Mouse (Mus musculus): ENCODE data around the gene Vnn1. TPM values are rescaled to one million over a fixed set of nuclear protein-coding genes. Genes with fewer than 3 reads are reported as not detected.

Gene Vnn1
- polyA plus RNA-seq (2012; rRNA removed), result 1.00 and 1.1 TPM in 2 replicates

DNA sequence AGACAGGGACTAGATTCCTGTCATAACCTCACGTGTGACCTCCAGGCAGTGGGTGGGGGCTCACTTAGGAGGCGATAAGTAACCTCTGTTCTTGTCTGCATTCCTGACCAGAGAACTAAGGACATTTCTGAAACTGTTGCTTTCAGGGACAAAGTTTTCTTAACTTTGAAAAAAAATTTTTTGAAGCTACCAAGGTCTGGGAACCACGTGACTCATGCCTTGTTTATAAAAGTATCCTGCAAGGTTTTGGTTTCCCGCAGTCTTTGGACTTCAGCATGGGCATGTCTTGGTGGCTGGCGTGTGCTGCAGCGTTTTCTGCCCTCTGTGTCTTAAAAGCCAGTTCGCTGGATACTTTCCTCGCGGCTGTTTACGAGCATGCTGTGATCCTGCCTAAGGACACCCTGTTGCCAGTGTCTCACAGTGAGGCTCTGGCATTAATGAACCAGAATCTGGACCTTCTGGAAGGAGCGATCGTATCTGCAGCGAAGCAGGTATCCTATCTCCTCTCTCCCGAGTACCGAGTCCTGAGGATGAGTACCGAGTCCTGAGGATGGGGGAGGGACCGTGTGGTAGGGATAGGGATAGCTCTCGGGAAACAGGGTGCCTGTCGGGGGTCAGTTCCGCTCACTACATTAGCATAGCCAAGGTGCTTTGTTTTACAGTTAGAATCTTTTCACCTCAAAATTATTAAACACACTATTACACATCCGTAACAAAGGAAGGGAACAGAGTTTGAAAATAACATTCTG, at the start of gene Vnn1:
TSS of gene Vnn1 (plus strand) at position 88 of the 749 bp plus-strand sequence.
- TF ChIP-seq CTCF (IDR thresholded peaks at IDR 0.05; ENCODE audit: borderline replicate concordance, control insufficient read depth, extremely low read depth, insufficient read depth, low read length, poor library complexity) (no peak), POLR2A (IDR thresholded peaks at IDR 0.05; ENCODE audit: control insufficient read depth, extremely low read depth, insufficient read depth, low read length, poor library complexity) (no peak)
- Histone ChIP-seq H3K27ac (ENCODE audit: control insufficient read depth, insufficient read depth, low read length) (no peak within 1 kb of the TSS), H3K4me1 (replicated peaks; ENCODE audit: control insufficient read depth, insufficient read depth, low read length) (no peaks in the 10 kb centered on the region), H3K4me3 (ENCODE audit: control insufficient read depth, insufficient read depth, low read length) (no peak within 1 kb of the TSS), H3K36me3 (ENCODE audit: control insufficient read depth, insufficient read depth, low read length) (no peaks in the 10 kb centered on the region), H3K27me3 (ENCODE audit: control insufficient read depth, insufficient read depth, low read length) (no peaks in the 10 kb centered on the region)
- no peak for DNase-seq
- 56% methylated on average over 21 of the region's 21 CpGs for WGBS

- DNase-seq, result no peak
- H3K27ac ChIP-seq (ENCODE audit: control insufficient read depth, insufficient read depth, low read length), result no peak within 1 kb of the TSS
- H3K27me3 ChIP-seq (ENCODE audit: control insufficient read depth, insufficient read depth, low read length), result no peaks in the 10 kb centered on the region
- WGBS, result 85% methylated on average over 4 of the region's 4 CpGs
- no peak for TF ChIP-seq CTCF (IDR thresholded peaks at IDR 0.05; ENCODE audit: borderline replicate concordance, control insufficient read depth, extremely low read depth, insufficient read depth, low read length, poor library complexity)
- TF ChIP-seq POLR2A (IDR thresholded peaks at IDR 0.05; ENCODE audit: control insufficient read depth, extremely low read depth, insufficient read depth, low read length, poor library complexity), result no peak
- no peaks in the 10 kb centered on the region for H3K4me1 ChIP-seq (replicated peaks; ENCODE audit: control insufficient read depth, insufficient read depth, low read length)
- no peaks in the 10 kb centered on the region for H3K36me3 ChIP-seq (ENCODE audit: control insufficient read depth, insufficient read depth, low read length)
- no peak within 1 kb of the TSS for H3K4me3 ChIP-seq (ENCODE audit: control insufficient read depth, insufficient read depth, low read length)
Observed at GRCm38 (mm10) chr10:23851228-23851912, 43.1 kb upstream of the Vnn1 start, which contains the start of gene Vnn3. Vnn3 (plus strand) TSS chr10:23851462.

GRCm38 (mm10) chr10:23852096-23852495, 42.4 kb upstream of the Vnn1 start:
- Histone ChIP-seq H3K4me1 (replicated peaks; ENCODE audit: control insufficient read depth, insufficient read depth, low read length) (no peaks in the 10 kb centered on the region), H3K27me3 (ENCODE audit: control insufficient read depth, insufficient read depth, low read length) (no peaks in the 10 kb centered on the region), H3K27ac (ENCODE audit: control insufficient read depth, insufficient read depth, low read length) (no peak overlapping the region), H3K4me3 (ENCODE audit: control insufficient read depth, insufficient read depth, low read length) (no peak overlapping the region), H3K36me3 (ENCODE audit: control insufficient read depth, insufficient read depth, low read length) (no peaks in the 10 kb centered on the region)
- DNase-seq, result no peak
- WGBS, result 93% methylated on average over 2 of the region's 2 CpGs
- TF ChIP-seq POLR2A (IDR thresholded peaks at IDR 0.05; ENCODE audit: control insufficient read depth, extremely low read depth, insufficient read depth, low read length, poor library complexity), result no peak
- no peak for TF ChIP-seq CTCF (IDR thresholded peaks at IDR 0.05; ENCODE audit: borderline replicate concordance, control insufficient read depth, extremely low read depth, insufficient read depth, low read length, poor library complexity)

GRCm38 (mm10) chr10:23864362-23865312, 29.9 kb upstream of the Vnn1 start:
- 66% methylated on average over 9 of the region's 9 CpGs for WGBS
- TF ChIP-seq CTCF (IDR thresholded peaks at IDR 0.05; ENCODE audit: borderline replicate concordance, control insufficient read depth, extremely low read depth, insufficient read depth, low read length, poor library complexity) (no peak), POLR2A (IDR thresholded peaks at IDR 0.05; ENCODE audit: control insufficient read depth, extremely low read depth, insufficient read depth, low read length, poor library complexity) (no peak)
- H3K4me3 ChIP-seq (ENCODE audit: control insufficient read depth, insufficient read depth, low read length), result no peak overlapping the region
- no peak overlapping the region for H3K27ac ChIP-seq (ENCODE audit: control insufficient read depth, insufficient read depth, low read length)
- no peaks in the 10 kb centered on the region for H3K36me3 ChIP-seq (ENCODE audit: control insufficient read depth, insufficient read depth, low read length)
- no peaks in the 10 kb centered on the region for H3K27me3 ChIP-seq (ENCODE audit: control insufficient read depth, insufficient read depth, low read length)
- H3K4me1 ChIP-seq (replicated peaks; ENCODE audit: control insufficient read depth, insufficient read depth, low read length), result no peaks in the 10 kb centered on the region
- no peak for DNase-seq

GRCm38 (mm10) chr10:23880695-23881094, 13.8 kb upstream of the Vnn1 start:
- no peak for TF ChIP-seq POLR2A (IDR thresholded peaks at IDR 0.05; ENCODE audit: control insufficient read depth, extremely low read depth, insufficient read depth, low read length, poor library complexity)
- TF ChIP-seq CTCF (IDR thresholded peaks at IDR 0.05; ENCODE audit: borderline replicate concordance, control insufficient read depth, extremely low read depth, insufficient read depth, low read length, poor library complexity), result no peak
- 77% methylated on average over 6 of the region's 6 CpGs for WGBS
- Histone ChIP-seq H3K36me3 (ENCODE audit: control insufficient read depth, insufficient read depth, low read length) (no peaks in the 10 kb centered on the region), H3K4me3 (ENCODE audit: control insufficient read depth, insufficient read depth, low read length) (no peak overlapping the region), H3K27me3 (ENCODE audit: control insufficient read depth, insufficient read depth, low read length) (no peaks in the 10 kb centered on the region), H3K4me1 (replicated peaks; ENCODE audit: control insufficient read depth, insufficient read depth, low read length) (no peaks in the 10 kb centered on the region), H3K27ac (ENCODE audit: control insufficient read depth, insufficient read depth, low read length) (no peak overlapping the region)
- DNase-seq, result peak; percentile 43

DNA sequence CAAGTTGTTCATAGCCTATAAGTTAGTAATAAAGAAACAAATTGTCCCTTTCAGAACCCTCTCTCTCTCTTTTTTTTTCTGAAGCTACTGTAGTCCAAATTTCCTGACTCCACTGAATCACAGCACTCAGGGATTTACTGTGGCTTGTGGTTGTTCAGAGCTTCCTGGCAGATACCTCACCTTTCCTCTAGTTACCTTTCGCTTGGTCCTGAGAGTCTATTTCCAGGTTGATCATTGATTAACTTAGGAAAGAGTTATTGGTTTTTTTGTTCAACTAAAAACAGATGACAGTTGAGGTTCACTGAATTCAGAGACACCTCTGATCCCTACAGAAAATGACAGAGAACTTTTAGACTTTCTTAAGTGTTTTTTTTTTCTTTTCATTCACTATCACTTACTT, 9.6 kb upstream of the Vnn1 start:
- Histone ChIP-seq H3K4me3 (ENCODE audit: control insufficient read depth, insufficient read depth, low read length) (no peak overlapping the region), H3K4me1 (replicated peaks; ENCODE audit: control insufficient read depth, insufficient read depth, low read length) (no peaks in the 10 kb centered on the region), H3K27ac (ENCODE audit: control insufficient read depth, insufficient read depth, low read length) (no peak overlapping the region), H3K27me3 (ENCODE audit: control insufficient read depth, insufficient read depth, low read length) (no peaks in the 10 kb centered on the region), H3K36me3 (ENCODE audit: control insufficient read depth, insufficient read depth, low read length) (no peaks in the 10 kb centered on the region)
- 82% methylated on average over 1 of the region's 1 CpGs for WGBS
- DNase-seq, result no peak
- TF ChIP-seq POLR2A (IDR thresholded peaks at IDR 0.05; ENCODE audit: control insufficient read depth, extremely low read depth, insufficient read depth, low read length, poor library complexity), result no peak

Measured in thymus, adult 2 months (tissue).